Mouse (Mus musculus): ENCODE measurements at regions not wholly inside any gene's neighbourhood (a gene's known extent, or its start where the extent isn't known, plus 50 kb on each side); places are given as distances from the start of the nearest gene placed in this dataset.
"Not testable (repeated sequence)": the region's sequence is repeated elsewhere in the genome, so short reads cannot be mapped to it uniquely, and the experiment has no call there.

GRCm38 (mm10) chr14:15906429-15906828 lies 342.7 kb upstream of the Ngly1 start:
- H3K4me2 ChIP-seq (replicated peaks); DNase-seq (ENCODE audit: low spot score); H3K36me3 ChIP-seq (replicated peaks; ENCODE audit: control insufficient read depth, insufficient read depth); ATAC-seq (ENCODE audit: low FRiP score); H3K4me1 ChIP-seq (replicated peaks; ENCODE audit: control insufficient read depth, insufficient read depth, low read length); H3K9me3 ChIP-seq (ENCODE audit: control insufficient read depth, low read length); H3K9ac ChIP-seq; H3K27me3 ChIP-seq (ENCODE audit: control insufficient read depth, insufficient read depth, low read length); H3K27ac ChIP-seq; H3K4me3 ChIP-seq (replicated peaks; ENCODE audit: low read length): not testable (repeated sequence)
- WGBS: 87% methylated on average over 11 of the region's 11 CpGs

DNA sequence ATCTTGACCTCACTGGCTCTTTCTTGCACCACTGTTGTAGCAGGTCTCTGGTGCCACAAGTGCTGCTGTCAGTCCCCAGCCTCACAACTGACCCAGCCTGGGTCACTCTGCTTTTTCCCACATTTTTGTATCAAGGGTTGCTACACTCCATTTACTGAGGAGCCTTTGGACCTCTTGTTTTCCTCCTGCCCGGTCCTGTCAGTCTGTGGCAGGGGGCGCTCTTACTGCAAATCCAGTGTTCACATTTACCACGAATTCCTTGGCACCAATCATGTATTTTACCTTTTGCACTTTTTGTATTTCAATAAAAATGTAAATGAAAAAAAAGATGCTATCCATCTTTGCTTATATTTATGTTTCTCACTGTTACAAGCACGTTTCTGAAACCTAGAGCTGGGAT lies 335.9 kb upstream of the Ngly1 start:
- DNase-seq (ENCODE audit: low spot score); H3K36me3 ChIP-seq (replicated peaks; ENCODE audit: control insufficient read depth, insufficient read depth); H3K27ac ChIP-seq; H3K4me1 ChIP-seq (replicated peaks; ENCODE audit: control insufficient read depth, insufficient read depth, low read length); H3K27me3 ChIP-seq (ENCODE audit: control insufficient read depth, insufficient read depth, low read length); H3K4me3 ChIP-seq (replicated peaks; ENCODE audit: low read length); H3K9ac ChIP-seq; ATAC-seq (ENCODE audit: low FRiP score); H3K4me2 ChIP-seq (replicated peaks); H3K9me3 ChIP-seq (ENCODE audit: control insufficient read depth, low read length): not testable (repeated sequence)
- 67% methylated on average over 4 of the region's 4 CpGs for WGBS

DNA sequence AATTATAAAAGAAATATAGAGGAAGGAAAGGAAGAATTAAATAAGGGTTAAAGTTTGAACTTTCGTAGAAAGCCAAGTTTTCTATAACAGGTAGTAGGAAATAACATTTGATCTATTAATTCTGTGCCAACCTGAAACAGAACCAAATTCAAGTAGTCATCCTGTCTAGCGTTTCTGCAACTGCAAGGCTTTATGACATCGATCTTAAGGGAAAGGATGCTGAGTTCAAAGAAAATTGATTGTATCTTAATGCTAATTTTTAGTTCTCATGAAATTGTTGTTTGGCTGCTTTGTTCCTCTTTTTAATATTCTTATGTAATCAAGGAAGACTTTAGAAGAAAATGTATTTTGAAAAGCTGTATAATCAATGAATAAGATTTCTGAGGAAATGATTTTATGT lies 334.9 kb upstream of the Ngly1 start:
- Histone ChIP-seq H3K4me2 (replicated peaks) (no peak overlapping the region), H3K27ac (no peak overlapping the region), H3K4me3 (replicated peaks; ENCODE audit: low read length) (no peak overlapping the region), H3K9me3 (ENCODE audit: control insufficient read depth, low read length) (no peaks in the 10 kb centered on the region), H3K27me3 (ENCODE audit: control insufficient read depth, insufficient read depth, low read length) (no peaks in the 10 kb centered on the region), H3K36me3 (replicated peaks; ENCODE audit: control insufficient read depth, insufficient read depth) (no peaks in the 10 kb centered on the region), H3K4me1 (replicated peaks; ENCODE audit: control insufficient read depth, insufficient read depth, low read length) (no peaks in the 10 kb centered on the region), H3K9ac (no peak overlapping the region)
- 89% methylated on average over 3 of the region's 3 CpGs for WGBS
- DNase-seq (ENCODE audit: low spot score): no peak
- no peak for ATAC-seq (ENCODE audit: low FRiP score)

DNA sequence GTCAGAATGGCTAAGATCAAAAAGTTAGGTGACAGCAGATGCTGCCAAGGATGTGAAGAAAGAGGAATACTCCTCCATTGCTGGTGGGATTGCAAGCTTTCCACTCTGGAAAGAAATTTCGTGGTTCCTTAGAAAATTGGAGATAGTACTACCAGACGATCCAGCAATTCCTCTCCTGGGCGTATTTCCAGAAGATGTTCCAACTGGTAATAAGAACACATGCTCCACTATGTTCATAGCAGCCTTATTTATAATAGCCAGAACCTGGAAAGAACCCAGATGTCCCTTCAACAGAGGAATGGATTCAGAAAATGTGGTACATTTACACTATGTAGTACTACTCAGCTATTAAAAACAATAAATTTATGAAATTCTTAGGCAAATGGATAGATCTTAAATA lies 324.4 kb upstream of the Ngly1 start:
- not testable (repeated sequence) for ATAC-seq (ENCODE audit: low FRiP score); H3K4me3 ChIP-seq (replicated peaks; ENCODE audit: low read length); H3K27ac ChIP-seq; H3K9me3 ChIP-seq (ENCODE audit: control insufficient read depth, low read length); H3K27me3 ChIP-seq (ENCODE audit: control insufficient read depth, insufficient read depth, low read length); H3K9ac ChIP-seq; H3K4me2 ChIP-seq (replicated peaks); DNase-seq (ENCODE audit: low spot score); H3K4me1 ChIP-seq (replicated peaks; ENCODE audit: control insufficient read depth, insufficient read depth, low read length); H3K36me3 ChIP-seq (replicated peaks; ENCODE audit: control insufficient read depth, insufficient read depth)
- 85% methylated on average over 3 of the region's 3 CpGs for WGBS

GRCm38 (mm10) chr14:15934729-15935128 lies 314.4 kb upstream of the Ngly1 start:
- ATAC-seq (ENCODE audit: low FRiP score): no peak
- no peaks in the 10 kb centered on the region for H3K27me3 ChIP-seq (ENCODE audit: control insufficient read depth, insufficient read depth, low read length)
- no peaks in the 10 kb centered on the region for H3K9me3 ChIP-seq (ENCODE audit: control insufficient read depth, low read length)
- no peak overlapping the region for H3K4me3 ChIP-seq (replicated peaks; ENCODE audit: low read length)
- no peak overlapping the region for H3K9ac ChIP-seq
- H3K4me2 ChIP-seq (replicated peaks): no peak overlapping the region
- H3K4me1 ChIP-seq (replicated peaks; ENCODE audit: control insufficient read depth, insufficient read depth, low read length): no peaks in the 10 kb centered on the region
- DNase-seq (ENCODE audit: low spot score): no peak
- H3K27ac ChIP-seq: no peak overlapping the region
- no peaks in the 10 kb centered on the region for H3K36me3 ChIP-seq (replicated peaks; ENCODE audit: control insufficient read depth, insufficient read depth)

- no peaks in the 10 kb centered on the region for H3K36me3 ChIP-seq (replicated peaks; ENCODE audit: control insufficient read depth, insufficient read depth)
- DNase-seq (ENCODE audit: low spot score): no peak
- ATAC-seq (ENCODE audit: low FRiP score): 0 out of 2 replicates have a peak, but pooled peaks have one; percentile 37
These were observed 278.8 kb upstream of the Ngly1 start for GRCm38 (mm10) chr14:15970321-15970720.

DNA sequence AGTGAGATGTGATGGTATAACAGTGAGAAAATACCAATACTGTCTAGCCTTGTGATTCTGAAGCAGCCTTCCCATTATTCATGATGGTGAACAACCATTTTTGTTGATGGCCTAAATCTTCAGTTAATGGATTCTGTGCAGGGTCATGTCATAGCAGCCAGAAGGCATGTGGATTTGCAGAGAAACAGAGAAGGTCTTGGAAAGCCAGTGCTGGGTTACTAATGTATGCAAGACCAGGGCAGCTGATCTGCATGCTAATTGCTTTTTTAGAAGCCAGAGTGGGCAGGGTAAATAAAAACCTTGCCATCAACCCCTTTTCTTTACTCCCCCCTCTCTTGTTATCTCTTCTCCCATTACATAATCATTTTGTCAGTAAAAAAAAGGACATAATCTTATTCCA lies 278.3 kb upstream of the Ngly1 start:
- Histone ChIP-seq H3K27ac (no peak overlapping the region), H3K9ac (no peak overlapping the region), H3K27me3 (ENCODE audit: control insufficient read depth, insufficient read depth, low read length) (no peaks in the 10 kb centered on the region), H3K9me3 (ENCODE audit: control insufficient read depth, low read length) (no peaks in the 10 kb centered on the region), H3K4me2 (replicated peaks) (no peak overlapping the region), H3K36me3 (replicated peaks; ENCODE audit: control insufficient read depth, insufficient read depth) (no peaks in the 10 kb centered on the region), H3K4me3 (replicated peaks; ENCODE audit: low read length) (no peak overlapping the region), H3K4me1 (replicated peaks; ENCODE audit: control insufficient read depth, insufficient read depth, low read length) (no peaks in the 10 kb centered on the region)
- ATAC-seq (ENCODE audit: low FRiP score) (peak; percentile 69), DNase-seq (ENCODE audit: low spot score) (no peak)

More at GRCm38 (mm10) chr14:15970321-15970720, 278.8 kb upstream of the Ngly1 start:
- no peaks in the 10 kb centered on the region for H3K9me3 ChIP-seq (ENCODE audit: control insufficient read depth, low read length)
- no peak overlapping the region for H3K9ac ChIP-seq
- no peak overlapping the region for H3K27ac ChIP-seq
- no peak overlapping the region for H3K4me3 ChIP-seq (replicated peaks; ENCODE audit: low read length)
- no peaks in the 10 kb centered on the region for H3K27me3 ChIP-seq (ENCODE audit: control insufficient read depth, insufficient read depth, low read length)
- no peaks in the 10 kb centered on the region for H3K4me1 ChIP-seq (replicated peaks; ENCODE audit: control insufficient read depth, insufficient read depth, low read length)
- no peak overlapping the region for H3K4me2 ChIP-seq (replicated peaks)

GRCm38 (mm10) chr14:15971306-15971705 lies 277.8 kb upstream of the Ngly1 start:
- no peak for ATAC-seq (ENCODE audit: low FRiP score)

GRCm38 (mm10) chr14:15977366-15977765 lies 271.7 kb upstream of the Ngly1 start:
- no peak overlapping the region for H3K4me3 ChIP-seq (replicated peaks; ENCODE audit: low read length)
- H3K9me3 ChIP-seq (ENCODE audit: control insufficient read depth, low read length): no peaks in the 10 kb centered on the region
- DNase-seq (ENCODE audit: low spot score): no peak
- H3K27ac ChIP-seq: no peak overlapping the region
- H3K36me3 ChIP-seq (replicated peaks; ENCODE audit: control insufficient read depth, insufficient read depth): no peaks in the 10 kb centered on the region
- 98% methylated on average over 1 of the region's 1 CpGs for WGBS
- H3K4me2 ChIP-seq (replicated peaks): no peak overlapping the region
- H3K9ac ChIP-seq: no peak overlapping the region
- no peaks in the 10 kb centered on the region for H3K4me1 ChIP-seq (replicated peaks; ENCODE audit: control insufficient read depth, insufficient read depth, low read length)
- ATAC-seq (ENCODE audit: low FRiP score): no peak
- H3K27me3 ChIP-seq (ENCODE audit: control insufficient read depth, insufficient read depth, low read length): no peaks in the 10 kb centered on the region

More at GRCm38 (mm10) chr14:15971306-15971705, 277.8 kb upstream of the Ngly1 start:
- Histone ChIP-seq H3K4me2 (replicated peaks) (no peak overlapping the region), H3K27ac (no peak overlapping the region), H3K27me3 (ENCODE audit: control insufficient read depth, insufficient read depth, low read length) (no peaks in the 10 kb centered on the region), H3K4me3 (replicated peaks; ENCODE audit: low read length) (no peak overlapping the region), H3K36me3 (replicated peaks; ENCODE audit: control insufficient read depth, insufficient read depth) (no peaks in the 10 kb centered on the region), H3K4me1 (replicated peaks; ENCODE audit: control insufficient read depth, insufficient read depth, low read length) (no peaks in the 10 kb centered on the region), H3K9me3 (ENCODE audit: control insufficient read depth, low read length) (no peaks in the 10 kb centered on the region), H3K9ac (no peak overlapping the region)
- DNase-seq (ENCODE audit: low spot score): no peak

GRCm38 (mm10) chr14:15978329-15978728 lies 270.8 kb upstream of the Ngly1 start:
- Histone ChIP-seq H3K36me3 (replicated peaks; ENCODE audit: control insufficient read depth, insufficient read depth) (no peaks in the 10 kb centered on the region), H3K9ac (no peak overlapping the region), H3K4me2 (replicated peaks) (no peak overlapping the region), H3K4me1 (replicated peaks; ENCODE audit: control insufficient read depth, insufficient read depth, low read length) (no peaks in the 10 kb centered on the region), H3K4me3 (replicated peaks; ENCODE audit: low read length) (no peak overlapping the region), H3K27ac (no peak overlapping the region), H3K27me3 (ENCODE audit: control insufficient read depth, insufficient read depth, low read length) (no peaks in the 10 kb centered on the region), H3K9me3 (ENCODE audit: control insufficient read depth, low read length) (no peaks in the 10 kb centered on the region)
- ATAC-seq (ENCODE audit: low FRiP score) (peak; percentile 43; the same call in 1 of the 2 replicates), DNase-seq (ENCODE audit: low spot score) (no peak)
- WGBS: 0% methylated on average over 1 of the region's 1 CpGs
